Mouse (Mus musculus) embryo, embryonic 10 days (tissue): ENCODE results near the gene Cars.

Source experiments
- DNase-seq: peaks from one replicate; pipeline ENCODE4 v3.0.0-alpha.2; 2015; ENCODE audit warnings: low spot score

The Cars gene

GRCm38 (mm10) chr7:143511335-143511712, 88.6 kb downstream of the Cars start:
- no peak for DNase-seq

GRCm38 (mm10) chr7:143510593-143511334, 89.1 kb downstream of the Cars start:
- DNase-seq: no peak

DNA sequence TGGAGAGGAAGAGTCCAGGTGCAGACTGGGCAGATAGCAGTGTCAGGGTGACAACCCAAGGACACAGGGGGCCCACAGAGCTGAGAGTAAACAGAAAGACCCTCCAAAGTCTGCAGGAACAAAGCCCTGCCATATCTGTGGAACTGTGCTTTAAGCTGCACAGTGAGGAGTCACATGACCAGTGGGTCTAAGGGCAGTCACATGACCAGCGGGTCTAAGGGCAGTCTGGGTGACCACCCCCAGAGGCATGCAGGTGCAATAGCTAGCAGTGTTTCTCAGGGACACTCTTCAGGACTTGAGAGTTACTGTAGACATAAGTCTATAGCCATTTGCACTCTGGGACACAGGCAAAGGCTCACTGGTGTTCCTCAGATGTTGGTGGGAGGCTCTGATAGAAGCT, 90.3 kb downstream of the Cars start:
- no peak for DNase-seq
